Mouse (Mus musculus) right cerebral cortex, postnatal 10 days (tissue): Measurements from ENCODE around the gene Plet1.

Experiments
- DNase-seq, 2 experiments: peaks; one replicate each; pipeline ENCODE4 v3.0.0; 2021; ENCODE audit warnings: low spot score in 2 of 2

Plet1 gene

DNA sequence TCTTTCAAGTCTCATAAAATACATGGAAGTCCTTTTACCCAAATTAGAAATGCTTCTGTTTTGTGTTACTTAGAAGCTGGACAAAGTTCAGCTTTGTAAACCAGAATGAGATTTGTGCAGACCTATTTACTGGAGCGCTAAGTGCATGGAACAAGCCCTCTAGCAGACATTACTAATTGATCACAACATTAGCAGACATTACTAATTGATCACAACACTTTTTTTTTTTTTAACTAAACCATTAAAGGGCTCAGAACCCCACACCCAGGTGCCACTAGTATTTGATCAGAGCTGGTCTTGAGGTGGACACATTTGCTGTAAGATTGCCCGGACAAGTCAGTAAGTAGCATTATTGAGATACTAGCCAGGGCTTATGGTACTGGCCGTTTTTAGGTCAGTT is 39.5 kb downstream of the Plet1 start:
- DNase-seq: no peak

DNA sequence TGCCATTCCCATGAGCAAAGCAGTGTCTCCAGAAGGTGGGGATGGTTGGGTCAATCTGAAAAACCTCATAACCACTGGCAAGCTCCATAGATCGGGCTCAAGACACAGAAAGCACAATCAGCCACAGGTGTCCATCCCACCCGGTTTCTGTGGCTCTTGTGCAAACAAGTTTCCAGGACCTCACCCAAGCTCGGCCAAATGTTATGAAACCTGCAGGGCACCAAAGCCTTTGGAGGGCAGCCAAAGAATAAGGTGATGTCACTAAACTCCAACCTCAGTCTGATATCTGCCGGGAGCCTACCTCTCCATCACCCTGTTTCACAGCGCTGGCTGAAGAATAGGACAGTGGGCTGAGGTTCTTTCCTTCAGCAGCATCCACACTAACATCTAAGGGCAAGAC is 41.6 kb downstream of the Plet1 start:
- DNase-seq: no peak

DNA sequence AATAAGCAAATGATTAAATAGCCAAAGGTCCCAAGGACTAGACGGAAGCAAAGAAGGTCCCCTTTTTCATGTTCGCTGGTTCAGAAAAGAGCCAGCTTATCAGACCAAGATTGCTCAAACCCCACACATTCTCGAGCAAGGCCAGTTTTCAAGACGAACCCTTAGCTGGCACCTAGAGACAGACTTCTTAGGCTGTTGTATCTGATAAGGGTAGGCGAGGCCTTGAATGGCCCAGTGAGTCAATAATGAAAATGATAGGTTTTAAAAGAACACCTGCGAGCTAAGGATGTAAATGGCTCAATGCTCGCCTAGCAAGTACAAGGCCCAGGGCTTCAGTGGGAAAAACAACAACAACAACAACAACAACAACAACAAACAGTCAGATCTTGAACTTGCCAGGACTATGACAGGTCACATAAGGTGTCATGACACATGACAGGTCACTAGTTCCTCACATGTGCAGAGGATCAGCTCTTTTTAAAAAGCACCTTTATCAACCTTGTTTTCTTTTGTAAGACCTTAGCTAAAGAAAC is 42.3 kb downstream of the Plet1 start:
- no peak for DNase-seq

- no peak for DNase-seq
These were observed 43.0 kb downstream of the Plet1 start for GRCm38 (mm10) chr9:50537295-50537694.

DNA sequence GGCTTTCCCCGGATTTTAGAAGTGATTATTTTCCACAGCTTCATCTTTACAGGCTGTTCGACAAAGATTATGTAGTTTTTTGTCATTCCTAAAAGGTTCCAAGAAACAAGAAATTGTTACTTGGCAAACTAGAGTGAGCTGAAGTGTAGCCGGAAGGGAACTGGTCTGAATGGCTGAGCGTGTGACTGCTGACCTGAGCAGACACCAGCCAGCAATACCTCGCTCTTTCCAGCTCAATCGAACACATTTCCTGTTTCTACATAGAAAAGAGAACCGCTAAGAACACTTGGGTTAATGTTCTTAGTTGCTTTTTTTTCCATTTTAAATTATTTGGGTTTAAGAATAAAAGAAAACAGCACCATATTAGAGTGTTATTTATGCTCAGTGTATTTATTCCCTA is 45.8 kb downstream of the Plet1 start:
- DNase-seq: no peak

DNA sequence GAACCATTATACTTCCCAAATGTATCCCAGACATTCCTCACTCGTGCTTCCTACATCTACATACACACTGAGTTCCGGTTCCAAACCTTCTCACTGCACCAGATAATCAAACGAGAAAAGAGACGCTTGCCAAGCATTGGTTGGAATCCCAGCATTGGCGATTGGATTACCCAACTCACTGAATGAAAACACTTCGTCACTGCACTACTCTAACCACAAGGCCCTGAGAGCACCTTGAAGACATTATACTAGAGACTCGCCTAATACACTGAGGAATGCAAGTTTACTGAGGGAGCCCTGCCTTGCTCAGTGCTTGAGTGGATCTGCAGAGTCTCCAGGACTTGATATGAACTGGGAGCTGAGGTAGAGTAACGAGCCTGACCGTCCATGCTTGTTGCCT is 48.1 kb downstream of the Plet1 start:
- no peak for DNase-seq

- no peak for DNase-seq
These were observed 53.6 kb downstream of the Plet1 start for GRCm38 (mm10) chr9:50547859-50548478.

GRCm38 (mm10) chr9:50548936-50549335 is 54.6 kb downstream of the Plet1 start:
- no peak for DNase-seq

DNA sequence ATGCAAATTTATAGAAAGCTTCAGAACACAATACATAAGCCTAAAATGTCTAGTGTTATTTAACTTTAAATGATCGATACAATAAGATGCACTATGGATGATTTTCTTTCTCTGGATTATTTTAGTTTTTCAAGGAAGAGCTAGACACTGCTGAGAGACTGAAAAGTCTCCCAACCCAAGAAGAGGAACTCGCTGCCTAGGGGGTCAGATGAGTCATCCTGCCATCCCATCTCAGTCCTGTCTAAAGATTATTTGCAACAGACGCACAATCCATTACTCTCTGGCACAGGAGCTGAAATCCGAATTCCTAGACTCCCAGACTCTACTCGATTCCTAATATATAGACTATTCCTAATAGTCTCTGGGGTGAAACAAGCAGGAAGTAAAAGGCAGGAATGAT is 57.9 kb downstream of the Plet1 start:
- no peak for DNase-seq

GRCm38 (mm10) chr9:50553547-50553946 is 59.2 kb downstream of the Plet1 start:
- DNase-seq: no peak

GRCm38 (mm10) chr9:50554241-50555093 is 60.1 kb downstream of the Plet1 start, which contains the start of gene Il18:
Gene Il18 (plus strand): TSS chr9:50554827.
- DNase-seq: peak; percentile 80 to 89

- no peak for DNase-seq
These were observed 60.7 kb downstream of the Plet1 start, which contains the start of gene Bco2 for GRCm38 (mm10) chr9:50555094-50555446. Gene Bco2 (minus strand): TSS chr9:50555181.
